Mouse (Mus musculus) heart, postnatal 0 days (tissue): ENCODE data around the gene Olfr1123.

Experiments used
- CTCF ChIP-seq: IDR thresholded peaks from 2 replicates; pipeline ENCODE4 v1.5.1; 2016; ENCODE audit warnings: antibody characterized with exemption, control low read depth, low read depth
- EP300 ChIP-seq: IDR thresholded peaks from 2 replicates; pipeline ENCODE4 v1.6.1; 2016; ENCODE audit warnings: antibody characterized with exemption, low read depth

GRCm38 (mm10) chr2:87453662-87454061 lies 37.2 kb downstream of the Olfr1123 start, which contains the start of gene Olfr1126:
- TF ChIP-seq CTCF (no peak), EP300 (no peak)
